Mouse (Mus musculus) mouse embryonic stem cell (cell line): ENCODE results near the gene Gse1.

ENCODE experiments used
- in situ Hi-C, 2 experiments: fragments of 300-500 bp; cut with MboI; formaldehyde crosslinking; loops; 1 replicate in 1 of 2; 3 replicates in 1 of 2; pipeline ENCODE4 v1.14.3; 2019 to 2020; ENCODE audit warnings: low sequenced_read_pairs in 2 of 2, low pct_unique_long_range_greater_than_20kb in 1 of 2, mixed read lengths in 1 of 2; ENCODE audit not compliant: unreplicated experiment in 1 of 2

Gse1 gene

DNA sequence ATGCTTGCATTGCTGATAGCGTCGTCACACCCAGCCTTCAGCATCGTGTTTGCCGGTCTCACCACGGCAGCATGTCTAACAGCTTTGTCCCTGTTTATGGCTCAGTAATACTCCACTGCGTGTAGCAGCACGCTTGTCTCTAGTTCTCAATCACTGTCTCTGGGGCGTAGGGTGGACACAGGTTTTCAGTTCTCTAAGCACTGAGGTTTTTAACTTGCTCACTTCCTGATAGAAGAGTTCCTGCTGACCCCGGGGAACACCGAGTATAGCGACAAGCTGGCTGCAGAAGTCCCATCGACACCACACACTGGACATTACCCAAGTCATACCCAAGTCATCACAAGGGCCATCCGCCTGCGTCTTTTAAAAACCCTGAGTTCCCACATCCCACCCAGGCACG, 207.5 kb downstream of the Gse1 start:
- in situ Hi-C loops: no loop called here

DNA sequence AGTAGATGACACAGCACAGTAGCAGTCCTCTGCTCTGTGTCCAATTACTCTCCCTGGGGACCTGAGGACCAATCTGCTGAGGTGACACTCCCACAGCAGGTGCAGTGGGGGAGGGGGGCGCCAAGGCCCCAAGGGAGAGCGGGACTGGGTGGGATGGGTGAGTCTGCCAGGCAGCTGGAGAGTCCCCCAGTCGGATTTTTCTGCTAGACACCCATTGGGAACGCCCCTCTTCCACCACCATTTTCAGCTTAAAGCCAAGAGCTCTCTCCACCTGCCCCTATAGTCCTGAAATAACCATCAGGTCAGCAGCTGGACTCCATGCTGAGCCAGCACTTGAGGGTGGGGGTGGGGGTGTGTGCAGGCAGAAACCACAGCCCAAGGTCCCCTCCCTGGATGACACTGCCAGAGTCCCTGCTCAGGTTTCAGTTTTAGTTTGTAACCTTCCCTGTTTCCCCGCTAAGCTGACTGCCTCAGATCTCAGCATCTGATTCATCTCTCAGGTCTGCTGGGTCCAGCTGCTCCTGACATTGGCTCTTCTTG, 208.3 kb downstream of the Gse1 start:
- in situ Hi-C loops: no loop called here

DNA sequence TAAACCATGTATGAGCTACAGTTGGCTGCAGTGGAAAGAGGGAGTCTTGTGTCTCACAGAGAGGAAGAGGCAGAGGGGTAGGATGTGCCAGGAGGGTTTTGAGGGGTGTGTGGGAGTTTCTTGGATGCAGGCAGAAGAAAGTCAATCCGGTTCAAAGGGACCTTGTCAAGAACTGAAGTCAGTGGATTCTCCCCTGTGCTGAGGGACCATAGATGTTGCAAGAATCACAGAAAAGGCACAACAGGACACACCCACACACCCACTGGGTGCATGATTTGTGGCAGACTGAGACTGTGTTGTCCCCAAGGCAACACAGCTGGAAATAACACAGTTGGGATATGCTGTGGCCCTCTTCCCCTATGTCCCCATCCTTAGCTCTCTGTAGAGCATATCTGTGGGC, 209.0 kb downstream of the Gse1 start:
- in situ Hi-C loops: no loop called here

DNA sequence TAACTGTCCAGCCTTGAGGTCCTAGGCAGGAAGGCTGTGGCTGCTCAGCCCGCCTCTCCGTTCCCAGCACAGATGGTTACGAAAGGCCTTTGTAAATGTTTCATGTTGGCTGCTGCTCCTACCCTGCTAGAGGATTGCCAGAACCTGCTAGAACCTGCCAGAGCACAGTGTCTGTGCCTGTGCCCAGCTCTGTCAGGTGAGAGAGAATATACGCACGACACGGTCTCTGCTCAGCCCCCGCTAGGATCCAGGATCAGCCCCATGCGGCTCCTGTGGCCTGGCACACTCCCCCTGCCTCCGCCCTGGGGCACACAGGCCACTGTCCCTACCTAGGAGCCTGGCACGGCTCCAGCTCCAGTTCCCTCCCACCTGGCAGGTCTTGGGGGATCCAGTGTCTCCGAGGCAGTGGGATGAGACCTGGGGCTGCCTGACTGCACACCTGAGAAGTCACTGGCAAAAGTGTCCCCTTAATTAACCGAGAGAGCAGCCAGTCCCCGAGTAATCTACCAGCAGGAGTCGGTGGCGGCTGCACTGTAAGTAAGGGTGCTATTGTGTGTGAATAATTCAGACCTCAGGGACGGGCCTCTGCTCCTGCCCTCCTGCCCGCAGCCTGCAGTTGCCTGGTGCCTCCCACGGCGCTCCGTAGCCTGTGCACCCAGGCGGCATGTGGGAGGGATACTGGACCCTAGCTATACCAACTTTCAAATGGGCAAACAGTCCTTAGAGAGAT, 209.6 kb downstream of the Gse1 start:
- in situ Hi-C loops: no loop called here

DNA sequence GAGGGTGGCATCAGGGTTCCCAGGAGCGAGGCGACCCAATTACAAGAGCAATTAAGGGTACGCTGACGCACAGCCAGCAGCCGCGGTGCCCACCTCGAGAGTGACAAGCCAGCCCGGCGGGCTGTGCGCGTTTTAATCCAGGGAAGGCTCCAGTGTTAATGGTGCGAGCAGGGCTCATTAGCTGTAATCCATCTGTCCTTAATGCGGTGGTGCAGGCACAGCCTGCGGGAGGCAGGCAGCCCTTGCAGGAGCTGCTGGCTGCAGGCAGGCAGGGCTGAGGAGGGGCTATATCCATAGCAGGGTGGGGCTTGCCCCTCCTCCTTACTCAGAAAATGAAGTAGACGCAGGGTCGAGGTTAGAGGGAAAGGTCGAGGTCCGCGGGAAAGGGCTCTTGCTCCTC, 211.1 kb downstream of the Gse1 start:
- in situ Hi-C loops: no loop called here

DNA sequence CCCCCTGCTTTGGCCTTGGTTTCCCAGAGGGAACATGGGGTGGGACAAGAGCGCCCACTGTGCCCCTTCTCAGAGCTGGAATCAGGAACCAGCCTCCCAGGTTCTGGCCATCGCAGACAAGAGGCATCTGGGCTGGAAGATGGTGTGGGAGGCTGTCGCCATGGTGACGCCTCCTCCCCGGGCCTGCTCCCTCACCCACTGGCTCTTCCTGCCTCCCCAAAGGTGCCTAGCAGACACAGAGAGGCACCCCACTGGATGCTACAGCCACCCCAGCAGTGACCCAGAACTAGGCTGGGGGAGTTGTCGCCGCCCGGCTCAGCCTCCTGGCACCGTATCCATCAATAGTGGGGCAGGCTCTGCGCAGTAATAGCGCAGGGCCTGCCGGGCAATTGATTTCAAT, 212.5 kb downstream of the Gse1 start:
- in situ Hi-C loops: no loop called here

DNA sequence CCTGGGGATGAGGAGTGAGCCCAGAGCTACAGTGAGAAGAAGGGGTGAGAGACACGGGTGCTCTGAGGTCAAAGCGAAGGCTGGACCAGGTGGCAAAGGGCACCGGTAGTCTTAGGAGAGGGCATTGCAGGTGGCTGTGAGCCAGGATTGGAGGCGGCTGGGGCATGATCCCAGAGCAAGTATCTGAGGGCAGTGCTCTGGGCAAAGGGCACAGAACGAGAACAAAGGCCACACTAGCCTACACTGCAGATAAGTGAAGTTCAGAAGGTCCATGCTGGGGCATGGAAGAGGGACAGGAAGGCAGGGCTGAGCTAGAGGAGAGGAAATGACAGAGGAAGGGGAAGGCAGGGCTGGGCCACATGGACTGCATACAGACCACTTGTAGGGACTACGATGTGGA, 213.4 kb downstream of the Gse1 start:
- in situ Hi-C loops: no loop called here

DNA sequence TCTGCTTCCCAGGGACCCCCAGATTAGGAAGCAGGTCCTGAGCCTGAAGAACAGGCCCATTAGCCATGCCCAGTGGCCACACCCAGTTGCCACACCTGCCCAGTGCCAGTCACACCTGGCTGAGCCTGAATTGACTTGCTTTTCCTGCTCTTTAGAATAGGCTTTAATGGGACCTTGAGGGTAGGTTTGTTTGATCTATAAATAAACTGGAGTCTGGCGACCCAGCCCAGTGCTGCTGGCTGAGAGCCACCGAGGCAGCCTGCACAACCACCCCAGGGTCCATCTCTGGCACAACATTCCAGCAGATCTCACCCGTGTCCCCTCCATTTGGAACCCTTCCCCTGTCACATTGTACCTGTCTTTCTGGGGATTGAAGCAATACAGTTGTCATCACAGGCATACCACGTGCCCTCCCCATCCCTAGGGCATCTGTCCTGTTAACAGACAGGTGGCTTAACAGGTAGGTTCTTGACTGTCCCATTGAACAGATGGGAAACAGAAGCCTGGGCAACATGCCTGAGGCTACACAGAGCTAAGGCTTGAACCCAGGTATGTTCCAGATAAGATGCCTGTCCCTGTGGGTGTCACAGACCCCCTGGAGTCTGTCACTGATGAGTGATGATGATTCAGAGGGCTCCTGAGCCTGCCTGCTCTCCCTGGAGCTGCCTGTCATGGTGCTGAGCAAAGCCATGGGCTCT, 214.2 kb downstream of the Gse1 start:
- in situ Hi-C loops: no loop called here

DNA sequence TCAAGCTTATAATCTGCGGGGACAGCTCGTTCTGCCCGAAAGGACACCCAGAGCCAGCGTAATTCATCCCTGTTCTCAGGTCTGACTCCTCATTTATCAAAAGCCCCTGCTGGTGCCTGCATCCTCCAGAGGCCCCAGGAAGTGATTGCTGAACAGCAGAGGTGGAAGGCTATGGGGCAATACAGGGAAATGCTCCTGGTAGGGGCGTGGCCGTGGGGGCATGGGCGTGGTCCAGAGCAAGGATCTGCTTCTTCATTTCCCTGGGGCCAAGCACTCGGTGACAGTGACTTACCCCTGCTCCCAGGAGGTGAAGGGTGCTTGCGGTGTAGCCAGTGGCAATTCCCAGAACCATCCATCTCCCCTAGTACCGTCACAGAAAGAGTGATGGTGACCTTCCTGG, 217.0 kb downstream of the Gse1 start:
- in situ Hi-C loops: no loop called here

DNA sequence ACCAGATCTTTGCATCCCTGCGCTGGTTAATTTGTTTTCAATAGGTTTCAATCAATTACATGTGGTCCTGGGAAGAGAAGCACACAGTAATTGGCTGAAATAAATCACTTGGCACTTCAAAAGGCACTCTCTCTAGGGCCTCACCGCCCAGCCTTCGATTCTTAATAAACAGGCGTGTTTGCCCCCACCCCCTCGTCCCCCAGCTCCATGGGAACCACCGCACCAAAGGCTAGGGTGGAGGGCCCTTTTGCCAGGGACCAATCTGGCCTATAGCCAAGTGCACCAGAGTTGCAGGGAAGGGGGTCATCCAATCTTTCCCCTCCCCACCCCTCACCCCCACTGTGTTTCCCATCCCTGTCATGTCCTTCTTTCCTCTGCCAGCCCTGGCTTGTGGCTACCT, 219.9 kb downstream of the Gse1 start:
- in situ Hi-C loops: no loop called here

DNA sequence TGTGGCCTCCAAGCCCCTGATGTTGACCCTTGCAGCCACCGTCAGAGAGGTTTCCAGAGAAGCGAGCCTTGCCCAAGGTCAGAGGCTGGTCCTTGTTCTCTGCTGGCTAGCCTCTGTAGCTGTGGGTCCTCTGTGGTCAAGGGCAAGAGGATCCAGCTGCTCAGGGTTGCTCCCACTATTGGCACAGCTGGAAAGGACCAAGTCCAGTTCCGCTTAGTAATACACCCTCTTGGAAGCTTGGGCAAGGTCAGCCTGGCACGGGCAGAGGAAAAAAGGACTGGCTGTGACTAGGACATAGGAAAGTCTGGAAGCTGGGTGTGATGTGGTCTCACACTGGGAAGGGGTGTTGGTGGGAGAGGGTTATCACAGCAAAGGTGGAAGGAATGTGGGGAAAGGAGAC, 220.9 kb downstream of the Gse1 start:
- in situ Hi-C loops: no loop called here

DNA sequence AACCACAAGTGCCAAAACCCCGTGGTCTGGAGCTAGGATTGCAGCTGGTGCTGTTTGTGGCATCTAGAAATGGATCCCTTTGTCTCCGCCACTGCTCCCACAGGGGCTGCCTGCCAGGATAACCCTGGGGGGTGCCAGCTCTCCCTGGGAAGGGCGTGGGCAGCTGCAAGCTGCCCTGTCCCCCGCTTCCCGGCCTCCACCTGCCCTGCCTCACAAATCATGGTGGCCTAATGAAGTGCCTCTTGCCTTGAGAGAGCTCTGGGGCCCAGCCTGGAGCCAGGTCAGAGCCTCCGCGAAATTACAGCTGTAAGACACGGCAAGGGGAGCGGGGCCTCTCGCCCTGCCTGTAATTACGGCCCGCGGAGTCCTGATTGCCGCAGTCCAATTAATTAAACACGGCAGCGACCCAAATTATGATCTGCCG, 221.4 kb downstream of the Gse1 start:
- in situ Hi-C loops: no loop called here

DNA sequence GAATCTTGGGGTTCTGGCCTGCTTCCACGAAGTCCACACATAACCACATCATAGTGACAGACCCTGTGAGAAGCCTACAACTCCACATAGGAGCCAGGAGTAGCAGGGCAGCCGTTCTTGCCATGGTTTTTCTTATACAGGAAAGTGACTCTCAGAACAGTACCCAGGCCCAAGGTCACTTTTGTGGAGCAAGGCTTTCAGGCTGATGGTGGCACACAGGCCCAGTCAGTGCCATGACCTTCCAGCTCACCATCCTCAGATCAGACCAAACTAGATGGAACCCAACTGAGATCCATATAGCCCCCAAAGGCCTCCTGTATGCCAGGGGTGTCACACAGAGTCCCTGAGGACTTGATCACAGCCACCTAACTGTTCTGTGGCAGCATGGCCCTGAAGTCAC, 223.9 kb downstream of the Gse1 start:
- in situ Hi-C loops: no loop called here

DNA sequence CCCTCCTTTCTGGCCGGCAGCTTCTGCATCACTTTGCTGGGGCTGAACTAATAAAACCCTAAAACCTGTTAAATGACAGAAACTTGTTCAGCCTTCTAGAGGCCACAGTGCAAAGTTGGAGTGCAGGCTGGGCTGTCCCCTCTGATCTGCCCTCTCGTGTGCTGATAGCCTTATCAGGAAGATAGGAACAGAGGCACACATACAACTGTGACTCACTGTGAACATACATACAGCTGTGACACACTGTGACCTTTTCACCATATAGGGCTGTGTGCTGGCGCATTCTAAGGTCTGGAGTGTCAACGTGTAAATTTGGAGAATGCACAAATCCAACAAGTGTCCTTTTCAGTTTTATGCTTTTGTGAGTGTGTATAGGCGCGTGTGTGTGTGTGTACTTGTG, 226.1 kb downstream of the Gse1 start:
- in situ Hi-C loops: no loop called here

DNA sequence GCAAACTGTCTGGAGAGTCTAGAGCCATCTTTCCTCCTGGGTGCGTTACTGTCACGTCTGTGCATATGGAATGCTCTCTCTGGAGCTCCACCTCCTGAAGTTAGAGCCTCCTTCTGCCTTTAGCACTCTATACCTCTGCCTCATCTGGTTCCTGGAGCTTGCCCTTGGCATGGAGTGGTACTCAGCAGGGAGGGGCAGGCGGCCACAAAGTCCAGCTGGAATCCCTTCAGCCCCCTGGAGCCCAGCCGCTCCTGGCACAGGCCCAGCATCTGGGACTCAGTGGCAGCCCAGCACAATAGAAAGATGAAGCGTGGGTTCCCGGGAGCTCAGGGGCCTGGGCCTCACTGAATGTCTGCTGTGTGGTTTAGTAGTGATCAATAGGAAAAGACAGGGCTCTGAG, 232.1 kb downstream of the Gse1 start:
- in situ Hi-C loops: no loop called here

DNA sequence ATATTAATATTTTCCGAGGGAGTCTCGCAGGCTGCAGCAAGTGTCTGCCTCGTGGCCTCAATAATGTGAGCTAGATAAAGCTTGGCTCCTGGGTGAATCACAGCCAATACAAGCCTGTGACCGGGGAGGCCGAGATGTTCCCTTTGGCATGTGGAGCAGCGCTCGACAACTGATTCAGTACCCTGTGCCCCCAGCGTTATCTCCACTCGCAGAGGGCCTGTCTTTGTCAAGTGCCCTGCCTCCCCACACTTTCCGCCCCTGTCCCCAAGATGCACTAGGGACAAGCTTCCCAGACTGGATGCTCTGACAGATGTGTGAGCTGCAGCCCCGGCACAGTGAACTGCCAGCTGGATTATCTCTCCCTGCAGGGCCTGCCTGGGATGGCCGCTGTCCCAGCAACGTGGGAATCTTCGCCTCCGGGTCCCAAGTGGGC, 233.9 kb downstream of the Gse1 start:
- in situ Hi-C loops: no loop called here

DNA sequence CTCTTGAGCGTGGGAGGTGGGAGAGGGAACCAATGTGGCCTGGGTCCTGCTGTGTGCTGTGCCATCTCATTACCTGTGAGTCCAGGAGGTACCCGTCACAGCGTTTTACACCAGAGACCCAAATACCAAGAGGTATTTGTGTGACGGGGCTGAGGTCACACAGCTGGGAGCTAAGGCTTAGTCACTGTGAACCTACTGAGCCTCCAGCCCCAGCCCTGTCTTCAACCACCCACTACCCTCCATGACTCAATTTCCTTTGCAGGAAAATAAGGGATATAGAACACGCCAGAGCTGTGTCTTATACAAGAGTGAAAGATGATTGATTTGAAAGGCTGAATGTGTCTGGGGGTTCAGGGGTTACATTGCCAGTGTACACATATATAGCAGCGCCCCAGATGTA, 234.4 kb downstream of the Gse1 start:
- in situ Hi-C loops: no loop called here

DNA sequence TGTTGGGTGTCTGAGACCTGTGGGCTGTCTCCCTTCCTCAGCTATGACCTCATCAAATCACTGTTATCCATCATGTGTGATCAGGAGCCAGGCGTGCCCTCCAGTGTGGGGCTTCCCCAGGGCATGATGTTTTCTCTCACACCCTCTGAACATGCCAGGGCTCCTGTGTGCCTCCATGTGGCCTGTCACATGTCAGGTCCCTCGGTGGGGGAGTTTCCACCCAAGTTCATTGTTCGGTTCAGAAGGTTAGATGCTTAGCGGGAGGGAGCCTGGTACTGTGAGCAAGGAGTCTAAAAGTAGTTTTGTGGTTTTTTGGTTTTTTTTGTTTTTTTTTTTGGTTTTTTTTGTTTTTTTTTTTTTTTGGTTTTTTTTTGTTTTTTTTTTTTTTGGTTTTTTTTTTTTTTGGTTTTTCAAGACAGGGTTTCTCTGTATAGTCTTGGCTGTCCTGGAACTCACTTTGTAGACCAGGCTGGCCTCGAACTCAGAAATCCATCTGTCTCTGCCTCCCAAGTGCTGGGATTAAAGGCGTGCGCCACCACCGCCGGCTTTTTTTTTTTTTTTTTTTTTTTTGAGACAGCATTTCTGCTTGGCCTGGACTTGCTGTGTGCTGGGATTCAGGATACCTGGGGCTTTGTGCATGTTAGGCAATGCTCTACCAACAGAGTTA, 235.8 kb downstream of the Gse1 start:
- in situ Hi-C loops: no loop called here

DNA sequence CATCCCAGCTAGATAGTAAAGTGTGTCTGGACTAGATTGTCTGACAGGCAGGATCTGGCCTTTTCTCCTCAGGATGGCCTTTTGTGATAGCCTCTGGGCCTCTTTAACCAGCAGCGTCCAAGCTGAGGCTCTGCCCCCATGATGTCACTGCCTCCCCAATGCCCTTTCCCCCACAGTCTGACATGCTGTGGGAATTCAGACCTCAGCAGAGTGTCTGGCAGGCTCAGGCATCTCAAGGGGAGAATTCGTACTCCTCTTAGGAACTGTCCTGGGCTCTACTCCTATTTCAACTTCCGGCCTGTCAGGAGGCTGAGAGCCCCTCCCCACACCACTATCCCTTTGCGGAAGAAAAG, 236.3 kb downstream of the Gse1 start:
- in situ Hi-C loops: no loop called here

DNA sequence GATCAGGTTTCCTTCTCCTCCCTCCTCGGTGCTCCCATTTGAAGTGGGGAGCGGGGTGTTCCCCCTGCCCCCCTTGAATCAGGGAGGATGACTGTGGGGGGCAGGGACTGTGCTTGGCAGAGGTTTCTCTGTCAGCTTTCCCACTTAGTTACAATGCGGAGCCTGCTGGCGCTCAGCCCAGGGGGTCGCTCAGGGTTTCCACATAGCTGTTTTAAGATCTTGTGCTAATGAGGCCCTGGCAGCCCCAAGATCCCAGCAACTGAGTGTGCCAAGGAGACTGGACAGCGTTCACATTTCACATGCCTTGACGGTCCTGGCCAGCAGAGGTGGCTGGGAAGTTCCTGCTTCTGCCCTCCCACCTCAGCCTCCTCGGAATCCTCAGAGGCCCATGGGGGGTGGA, 237.5 kb downstream of the Gse1 start:
- in situ Hi-C loops: no loop called here
